Mouse (Mus musculus) c-Kit-negative CD71-positive TER-119-positive erythroid progenitor cells, embryonic 14.5 days (primary cell): Measurements from ENCODE around the gene Actr3b.

Experiments used
- DNase-seq: peaks from one replicate; pipeline ENCODE4 v3.0.0-alpha.2; 2013; ENCODE audit warnings: low read depth, low spot score

Actr3b gene

DNA sequence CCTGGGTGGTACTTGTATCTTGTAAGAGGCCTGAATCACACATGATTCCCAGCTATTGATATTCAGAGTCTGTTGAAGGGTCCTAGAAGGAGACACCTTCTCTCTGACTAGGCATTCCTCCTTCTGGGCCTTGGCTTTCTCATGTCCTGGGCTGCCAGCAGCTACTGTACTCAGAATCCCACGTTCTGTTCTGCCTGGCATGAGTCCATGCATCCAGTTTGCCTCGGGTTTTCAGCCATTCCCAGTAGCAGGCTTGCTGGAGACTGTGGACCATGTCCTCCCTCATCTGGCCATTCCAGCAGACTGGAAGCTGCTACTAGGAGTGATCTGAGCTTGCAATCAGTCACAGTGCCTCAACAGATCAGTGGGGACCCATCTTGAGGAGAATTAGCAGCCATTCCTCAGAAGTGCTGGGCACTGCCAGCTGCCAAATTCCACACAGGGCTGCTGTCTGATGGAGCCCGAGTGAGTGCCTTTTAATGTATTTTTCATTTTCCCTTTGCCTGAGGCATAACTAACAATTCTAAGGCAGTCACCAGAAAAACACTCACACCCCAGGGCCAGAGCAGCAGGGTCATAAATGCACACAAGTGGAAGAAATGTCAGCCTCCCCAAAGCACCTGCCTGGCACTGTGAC lies 130.1 kb downstream of the Actr3b start:
- no peak for DNase-seq

- DNase-seq = no peak
Observed at GRCm38 (mm10) chr5:25891321-25891720, 131.5 kb downstream of the Actr3b start.
